Mouse (Mus musculus) C2C12 (cell line): Measurements from ENCODE around the gene Socs4.

ENCODE experiments used
- CTCF ChIP-seq: IDR thresholded peaks from one replicate; pipeline ENCODE4 v1.5.1; 2011; ENCODE audit not compliant: control insufficient read depth, insufficient read depth, insufficient read length
- MYOD1 ChIP-seq: IDR thresholded peaks from one replicate; pipeline ENCODE4 v1.6.1; 2011; ENCODE audit warnings: low read depth; ENCODE audit not compliant: control insufficient read depth, insufficient read length
- USF1 ChIP-seq: IDR thresholded peaks from one replicate; pipeline ENCODE4 v1.6.1; 2011; ENCODE audit warnings: low read depth, mild to moderate bottlenecking, control low read depth, moderate library complexity

DNA sequence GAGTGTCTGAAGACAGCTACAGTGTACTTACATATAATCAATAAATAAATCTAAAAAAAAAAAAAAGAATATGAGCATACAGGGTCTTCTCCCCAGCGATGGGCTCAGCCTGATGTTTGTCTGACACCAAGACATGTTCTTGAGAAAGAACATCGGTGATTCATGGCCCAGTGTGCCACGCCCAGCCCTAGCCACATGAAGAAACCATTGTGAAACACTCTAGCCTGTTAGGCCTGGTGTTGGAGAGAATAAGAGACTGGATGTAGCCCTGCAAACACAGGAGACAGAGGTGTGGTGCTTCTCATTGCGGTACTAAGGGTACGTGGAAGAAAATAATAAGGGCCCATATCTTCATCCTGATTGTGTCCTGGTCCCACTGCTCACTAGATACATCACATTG, 50.6 kb downstream of the Socs4 start:
- TF ChIP-seq USF1: no peak
- TF ChIP-seq CTCF: no peak
- no peak for TF ChIP-seq MYOD1
